Mouse (Mus musculus) E14TG2a.4 (cell line): ENCODE measurements around the gene Lmo7.

ENCODE experiments used
- CTCF ChIP-seq: conservative IDR thresholded peaks from 2 replicates; pipeline ENCODE4 v1.5.1; 2014; ENCODE audit warnings: low read length
- POU5F1 ChIP-seq: IDR thresholded peaks from 2 replicates; pipeline ENCODE4 v1.6.1; 2014; ENCODE audit warnings: low read length, borderline replicate concordance

DNA sequence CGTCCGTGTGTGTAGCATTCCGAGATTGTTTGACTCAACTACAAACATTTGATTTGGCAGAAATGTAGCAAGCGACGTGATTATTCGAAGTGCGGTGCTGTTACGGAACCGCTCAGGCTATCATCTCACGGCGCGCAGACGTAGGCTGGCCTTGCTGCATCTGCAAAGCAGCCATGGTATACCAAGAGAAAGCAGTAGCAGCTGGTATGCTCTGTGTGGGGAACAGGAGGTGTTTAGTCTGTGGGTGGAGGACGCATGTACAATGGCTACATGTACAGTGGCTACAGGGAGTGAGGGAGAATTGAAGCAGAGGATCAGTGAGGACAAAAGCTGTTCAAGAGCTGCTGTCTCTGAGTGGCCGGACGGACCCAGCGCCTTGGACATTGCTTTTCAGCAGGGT, 113.7 kb downstream of the Lmo7 start:
- TF ChIP-seq CTCF: no peak
- no peak for TF ChIP-seq POU5F1
